Mouse (Mus musculus) embryonic facial prominence, embryonic 11.5 days (tissue): Measurements from ENCODE around the gene Tbx5. TPM values are rescaled to one million over a fixed set of nuclear protein-coding genes. Genes with fewer than 3 reads are reported as not detected.
A peak's percentile ranks its signal among the peaks of the same experiment; 100 is the strongest.

Experiments used
- ATAC-seq: fragments of 200-750 bp; cut with Nextera tagmentation; replicated peaks from 2 replicates; pipeline ENCODE4 v1.8.0; 2017; ENCODE audit warnings: low read depth; ENCODE audit not compliant: insufficient number of reproducible peaks, low FRiP score, low TSS enrichment
- DNase-seq: peaks from one replicate; pipeline ENCODE4 v3.0.0-alpha.2; 2015; ENCODE audit warnings: low spot score
- H3K27ac ChIP-seq: fragments of 300-500 bp; sonication (generic); replicated peaks from 2 replicates; pipeline ENCODE4 v1.5.1; 2014; ENCODE audit warnings: mild to moderate bottlenecking, low read depth, low read length, control low read depth
- H3K27me3 ChIP-seq: fragments of 300-500 bp; sonication (generic); 2 replicates; pipeline ENCODE4 v1.6.1; 2014; ENCODE audit warnings: mild to moderate bottlenecking, low read length, moderate library complexity, mixed read lengths; ENCODE audit not compliant: control insufficient read depth, insufficient read depth
- H3K36me3 ChIP-seq: fragments of 300-500 bp; sonication (generic); replicated peaks from 2 replicates; pipeline ENCODE4 v1.6.1; 2014; ENCODE audit warnings: low read depth, mild to moderate bottlenecking, low read length, moderate library complexity, mixed read lengths; ENCODE audit not compliant: control insufficient read depth, insufficient read depth
- H3K4me1 ChIP-seq: fragments of 300-500 bp; sonication (generic); 2 replicates; pipeline ENCODE4 v1.6.1; 2014; ENCODE audit warnings: low read length, mixed read lengths; ENCODE audit not compliant: control insufficient read depth, insufficient read depth
- H3K4me2 ChIP-seq: fragments of 300-500 bp; sonication (generic); 2 replicates; pipeline ENCODE4 v1.6.1; 2014; ENCODE audit warnings: low read depth, mild to moderate bottlenecking, control low read depth, low read length, moderate library complexity
- H3K4me3 ChIP-seq: fragments of 300-500 bp; sonication (generic); 2 replicates; pipeline ENCODE4 v1.5.1; 2014; ENCODE audit warnings: low read depth, low read length, control low read depth
- H3K9ac ChIP-seq: fragments of 300-500 bp; sonication (generic); replicated peaks from 2 replicates; pipeline ENCODE4 v1.6.1; 2014; ENCODE audit warnings: mild to moderate bottlenecking, control low read depth, low read length
- H3K9me3 ChIP-seq: fragments of 300-500 bp; sonication (generic); replicated peaks from 2 replicates; pipeline ENCODE4 v1.6.1; 2016; ENCODE audit warnings: mild to moderate bottlenecking, low read length, inconsistent platforms, mixed read lengths; ENCODE audit not compliant: control insufficient read depth
- WGBS: fragments of 180-500 bp; shearing (Covaris S2); extraction: QIAGEN DNeasy Blood & Tissue Kit; methylation state at CpG from one replicate; pipeline ENCODE4 v1.1.7; 2014; 5-methylcytosine and 5-hydroxymethylcytosine counted together
- polyA plus RNA-seq: library from polyadenylated mRNA; unstranded; fragments of >200 nt; fragmentation: Nextera tagmentation; extraction: Ambion mirVana; gene quantifications from 2 replicates; pipeline ENCODE4 v1.2.1, GENCODE M21; 2014

Gene Tbx5
- polyA plus RNA-seq, 1 experiment from 2014 or later = 0.55 TPM

- Histone ChIP-seq H3K9ac (peak overlapping the region; percentile 32; the same call in 1 of the 2 replicates), H3K4me1 (no peaks in the 10 kb centered on the region; the same call in 1 of the 2 replicates), H3K4me3 (peak overlapping the region; percentile 5; the same call in 1 of the 2 replicates), H3K27me3 (peaks cover 3% of the 10 kb centered on the region; the same call in 1 of the 2 replicates), H3K36me3 (no peaks in the 10 kb centered on the region), H3K27ac (no peak overlapping the region), H3K4me2 (peak overlapping the region; percentile 35), H3K9me3 (no peaks in the 10 kb centered on the region)
- ATAC-seq = no peak; the same call in 1 of the 2 replicates
- 13% methylated on average over 31 of the region's 31 CpGs for WGBS
- peak; percentile 41 for DNase-seq
Observed at GRCm38 (mm10) chr5:119866277-119867235, 34.1 kb downstream of the Tbx5 start.

- Histone ChIP-seq H3K9me3 (no peaks in the 10 kb centered on the region), H3K9ac (no peak overlapping the region), H3K4me2 (no peak overlapping the region), H3K36me3 (no peaks in the 10 kb centered on the region), H3K27ac (no peak overlapping the region), H3K27me3 (peaks cover 3% of the 10 kb centered on the region; the same call in 1 of the 2 replicates), H3K4me1 (no peaks in the 10 kb centered on the region; the same call in 1 of the 2 replicates), H3K4me3 (no peak overlapping the region)
- 72% methylated on average over 6 of the region's 6 CpGs for WGBS
- DNase-seq (no peak), ATAC-seq (no peak)
Observed at GRCm38 (mm10) chr5:119867986-119868385, 35.5 kb downstream of the Tbx5 start.

GRCm38 (mm10) chr5:119875421-119875820 lies 43.0 kb downstream of the Tbx5 start:
- no peaks in the 10 kb centered on the region for H3K27me3 ChIP-seq
- H3K4me2 ChIP-seq = no peak overlapping the region
- H3K9ac ChIP-seq = no peak overlapping the region
- no peaks in the 10 kb centered on the region for H3K36me3 ChIP-seq
- no peak overlapping the region for H3K4me3 ChIP-seq
- DNase-seq = no peak
- no peak for ATAC-seq
- no peak overlapping the region for H3K27ac ChIP-seq
- no peaks in the 10 kb centered on the region for H3K4me1 ChIP-seq
- 32% methylated on average over 2 of the region's 2 CpGs for WGBS
- no peaks in the 10 kb centered on the region for H3K9me3 ChIP-seq

GRCm38 (mm10) chr5:119877185-119877584 lies 44.7 kb downstream of the Tbx5 start:
- Histone ChIP-seq H3K4me1 (no peaks in the 10 kb centered on the region), H3K4me2 (no peak overlapping the region), H3K9me3 (no peaks in the 10 kb centered on the region), H3K27me3 (no peaks in the 10 kb centered on the region), H3K27ac (no peak overlapping the region), H3K9ac (no peak overlapping the region), H3K36me3 (no peaks in the 10 kb centered on the region), H3K4me3 (no peak overlapping the region)
- DNase-seq = no peak
- no peak for ATAC-seq
- 77% methylated on average over 6 of the region's 6 CpGs for WGBS

- no peaks in the 10 kb centered on the region for H3K27me3 ChIP-seq
- no peaks in the 10 kb centered on the region for H3K4me1 ChIP-seq
- no peak overlapping the region for H3K27ac ChIP-seq
- WGBS = 86% methylated on average over 5 of the region's 8 CpGs
- H3K36me3 ChIP-seq = no peaks in the 10 kb centered on the region
- no peak overlapping the region for H3K9ac ChIP-seq
- ATAC-seq (no peak), DNase-seq (no peak)
- no peak overlapping the region for H3K4me2 ChIP-seq
- H3K9me3 ChIP-seq = no peaks in the 10 kb centered on the region
- no peak overlapping the region for H3K4me3 ChIP-seq
Observed at GRCm38 (mm10) chr5:119885595-119885994, 53.1 kb downstream of the Tbx5 start.

GRCm38 (mm10) chr5:119887381-119887780 lies 54.9 kb downstream of the Tbx5 start:
- ATAC-seq (no peak), DNase-seq (no peak)
- H3K9ac ChIP-seq = no peak overlapping the region

GRCm38 (mm10) chr5:119891960-119892359 lies 59.5 kb downstream of the Tbx5 start:
- DNase-seq (no peak), ATAC-seq (no peak)
- no peak overlapping the region for H3K9ac ChIP-seq
- H3K4me2 ChIP-seq = no peak overlapping the region
- no peaks in the 10 kb centered on the region for H3K36me3 ChIP-seq
- no peaks in the 10 kb centered on the region for H3K27me3 ChIP-seq
- 52% methylated on average over 5 of the region's 5 CpGs for WGBS
- H3K4me3 ChIP-seq = no peak overlapping the region
- H3K27ac ChIP-seq = no peak overlapping the region
- no peaks in the 10 kb centered on the region for H3K9me3 ChIP-seq
- no peaks in the 10 kb centered on the region for H3K4me1 ChIP-seq

More at GRCm38 (mm10) chr5:119887381-119887780, 54.9 kb downstream of the Tbx5 start:
- H3K27ac ChIP-seq = no peak overlapping the region
- H3K36me3 ChIP-seq = no peaks in the 10 kb centered on the region
- H3K4me2 ChIP-seq = no peak overlapping the region
- H3K9me3 ChIP-seq = no peaks in the 10 kb centered on the region
- H3K4me3 ChIP-seq = no peak overlapping the region
- no peaks in the 10 kb centered on the region for H3K4me1 ChIP-seq
- 86% methylated on average over 8 of the region's 8 CpGs for WGBS
- no peaks in the 10 kb centered on the region for H3K27me3 ChIP-seq

- no peak overlapping the region for H3K27ac ChIP-seq
- no peaks in the 10 kb centered on the region for H3K9me3 ChIP-seq
- no peak overlapping the region for H3K4me3 ChIP-seq
- H3K4me2 ChIP-seq = no peak overlapping the region
- 79% methylated on average over 3 of the region's 3 CpGs for WGBS
- H3K4me1 ChIP-seq = no peaks in the 10 kb centered on the region
- ATAC-seq (no peak), DNase-seq (no peak)
- H3K27me3 ChIP-seq = no peaks in the 10 kb centered on the region
- H3K9ac ChIP-seq = no peak overlapping the region
- H3K36me3 ChIP-seq = no peaks in the 10 kb centered on the region
Observed at GRCm38 (mm10) chr5:119893060-119893459, 60.6 kb downstream of the Tbx5 start.
